Mouse (Mus musculus): ENCODE data around the gene Traf5. TPM values are rescaled to one million over a fixed set of nuclear protein-coding genes. Genes with fewer than 3 reads are reported as not detected.

Gene Traf5
- total RNA-seq, 2 experiments from 2014 or later: 10.7 to 10.8 TPM

- DNase-seq (ENCODE audit: low spot score in 2 of 2): no peak
These were observed 115.2 kb downstream of the Traf5 start, which contains the start of gene Rd3 for GRCm38 (mm10) chr1:191977187-191977586. Gene Rd3 (plus strand): TSS chr1:191977370.

GRCm38 (mm10) chr1:191974509-191975405 lies 117.6 kb downstream of the Traf5 start:
- no peak for DNase-seq (ENCODE audit: low spot score in 2 of 2)

GRCm38 (mm10) chr1:191969939-191970338 lies 122.4 kb downstream of the Traf5 start:
- no peak for DNase-seq (ENCODE audit: low spot score in 2 of 2)

GRCm38 (mm10) chr1:191964773-191965481 lies 127.4 kb downstream of the Traf5 start:
- peak in 1 of 2 experiments; percentile 57 for DNase-seq (ENCODE audit: low spot score in 2 of 2)

GRCm38 (mm10) chr1:191963948-191964772 lies 128.2 kb downstream of the Traf5 start:
- peak; percentile 64 to 80 for DNase-seq (ENCODE audit: low spot score in 2 of 2)

- DNase-seq (ENCODE audit: low spot score in 2 of 2): no peak
These were observed 128.9 kb downstream of the Traf5 start for GRCm38 (mm10) chr1:191963413-191963812.

GRCm38 (mm10) chr1:191960946-191961345 lies 131.4 kb downstream of the Traf5 start:
- DNase-seq (ENCODE audit: low spot score in 2 of 2): no peak

- no peak for DNase-seq (ENCODE audit: low spot score in 2 of 2)
These were observed 135.0 kb downstream of the Traf5 start for GRCm38 (mm10) chr1:191957321-191957720.

- no peak for DNase-seq (ENCODE audit: low spot score in 2 of 2)
These were observed 135.5 kb downstream of the Traf5 start for GRCm38 (mm10) chr1:191956871-191957270.

- DNase-seq (ENCODE audit: low spot score in 2 of 2): no peak
These were observed 136.1 kb downstream of the Traf5 start for GRCm38 (mm10) chr1:191956261-191956660.

GRCm38 (mm10) chr1:191955101-191955500 lies 137.3 kb downstream of the Traf5 start:
- no peak for DNase-seq (ENCODE audit: low spot score in 2 of 2)

GRCm38 (mm10) chr1:191952733-191953335 lies 139.5 kb downstream of the Traf5 start:
- DNase-seq (ENCODE audit: low spot score in 2 of 2): no peak

- DNase-seq (ENCODE audit: low spot score in 2 of 2): no peak
These were observed 141.7 kb downstream of the Traf5 start for GRCm38 (mm10) chr1:191950611-191951010.

- no peak for DNase-seq (ENCODE audit: low spot score in 2 of 2)
These were observed 143.8 kb downstream of the Traf5 start for GRCm38 (mm10) chr1:191948600-191948999.

GRCm38 (mm10) chr1:191947796-191948195 lies 144.6 kb downstream of the Traf5 start:
- DNase-seq (ENCODE audit: low spot score in 2 of 2): no peak

Small RNA genes within 50 kb of the gene (microRNA-seq; reads per million reads assigned to microRNA genes)
- gene Mir3473c: not detected

Other genes with a start within 250 kb of the Traf5 start
- gene Slc30a1, start 185.8 kb downstream of the Traf5 start, total RNA-seq (2021): 10 to 100 TPM; 21.9 to 24.3 TPM
- under 1 TPM; 0.45 to 0.56 TPM for gene Rd3, start 115.2 kb downstream of the Traf5 start, total RNA-seq (2021)
- gene Rcor3, start 45.5 kb upstream of the Traf5 start, total RNA-seq (2021): 10 to 100 TPM; 50.1 to 50.4 TPM
- 1 to 10 TPM in 1 of 2 experiments, under 1 TPM in 1; 0.48 to 1.3 TPM for gene Kcnh1, start 98.2 kb upstream of the Traf5 start, total RNA-seq (2021)

All from adrenal gland, postnatal 4 days (tissue).